Mouse (Mus musculus): ENCODE measurements around the gene Foxf2.

Gene Foxf2

GRCm38 (mm10) chr13:31624966-31625332 lies 667 bp upstream of the Foxf2 start:
- DNase-seq (ENCODE audit: low spot score in 2 of 2): no peak

GRCm38 (mm10) chr13:31626183-31626801 lies 676 bp downstream of the Foxf2 start:
- no peak for DNase-seq (ENCODE audit: low spot score in 2 of 2)

- DNase-seq (ENCODE audit: low spot score in 2 of 2): no peak
Measured at GRCm38 (mm10) chr13:31626991-31627625, 1.5 kb downstream of the Foxf2 start.

GRCm38 (mm10) chr13:31627864-31628690 lies 2.5 kb downstream of the Foxf2 start:
- DNase-seq (ENCODE audit: low spot score in 2 of 2): no peak

GRCm38 (mm10) chr13:31628691-31629180 lies 3.1 kb downstream of the Foxf2 start:
- no peak for DNase-seq (ENCODE audit: low spot score in 2 of 2)

GRCm38 (mm10) chr13:31629321-31629851 lies 3.8 kb downstream of the Foxf2 start:
- peak in 1 of 2 experiments; percentile 27 for DNase-seq (ENCODE audit: low spot score in 2 of 2)

GRCm38 (mm10) chr13:31630051-31630450 lies 4.4 kb downstream of the Foxf2 start:
- no peak for DNase-seq (ENCODE audit: low spot score in 2 of 2)

- no peak for DNase-seq (ENCODE audit: low spot score in 2 of 2)
Measured at GRCm38 (mm10) chr13:31630551-31630950, 4.9 kb downstream of the Foxf2 start.

GRCm38 (mm10) chr13:31631291-31631690 lies 5.7 kb downstream of the Foxf2 start:
- DNase-seq (ENCODE audit: low spot score in 2 of 2): no peak

GRCm38 (mm10) chr13:31632450-31632849 lies 6.8 kb downstream of the Foxf2 start:
- DNase-seq (ENCODE audit: low spot score in 2 of 2): peak; percentile 72 to 79

- DNase-seq (ENCODE audit: low spot score in 2 of 2): no peak
Measured at GRCm38 (mm10) chr13:31633259-31633658, 7.6 kb downstream of the Foxf2 start.

- DNase-seq (ENCODE audit: low spot score in 2 of 2): no peak
Measured at GRCm38 (mm10) chr13:31635546-31635945, 9.9 kb downstream of the Foxf2 start.

- no peak for DNase-seq (ENCODE audit: low spot score in 2 of 2)
Measured at GRCm38 (mm10) chr13:31641517-31641916, 15.9 kb downstream of the Foxf2 start.

- DNase-seq (ENCODE audit: low spot score in 2 of 2): no peak
Measured at GRCm38 (mm10) chr13:31652131-31652745, 26.6 kb downstream of the Foxf2 start.

GRCm38 (mm10) chr13:31656249-31656648 lies 30.6 kb downstream of the Foxf2 start:
- no peak for DNase-seq (ENCODE audit: low spot score in 2 of 2)

GRCm38 (mm10) chr13:31658212-31658611 lies 32.6 kb downstream of the Foxf2 start:
- no peak for DNase-seq (ENCODE audit: low spot score in 2 of 2)

- peak; percentile 48 to 54 for DNase-seq (ENCODE audit: low spot score in 2 of 2)
Measured at GRCm38 (mm10) chr13:31658963-31659362, 33.3 kb downstream of the Foxf2 start.

- peak in 1 of 2 experiments; percentile 5 for DNase-seq (ENCODE audit: low spot score in 2 of 2)
Measured at GRCm38 (mm10) chr13:31661211-31661610, 35.6 kb downstream of the Foxf2 start.

GRCm38 (mm10) chr13:31665376-31665775 lies 39.8 kb downstream of the Foxf2 start:
- no peak for DNase-seq (ENCODE audit: low spot score in 2 of 2)

- no peak for DNase-seq (ENCODE audit: low spot score in 2 of 2)
Measured at GRCm38 (mm10) chr13:31667919-31668524, 42.4 kb downstream of the Foxf2 start.

- no peak for DNase-seq (ENCODE audit: low spot score in 2 of 2)
Measured at GRCm38 (mm10) chr13:31672093-31672492, 46.5 kb downstream of the Foxf2 start.
